Mouse (Mus musculus): Measurements from ENCODE around the gene Ptpn1.

DNA sequence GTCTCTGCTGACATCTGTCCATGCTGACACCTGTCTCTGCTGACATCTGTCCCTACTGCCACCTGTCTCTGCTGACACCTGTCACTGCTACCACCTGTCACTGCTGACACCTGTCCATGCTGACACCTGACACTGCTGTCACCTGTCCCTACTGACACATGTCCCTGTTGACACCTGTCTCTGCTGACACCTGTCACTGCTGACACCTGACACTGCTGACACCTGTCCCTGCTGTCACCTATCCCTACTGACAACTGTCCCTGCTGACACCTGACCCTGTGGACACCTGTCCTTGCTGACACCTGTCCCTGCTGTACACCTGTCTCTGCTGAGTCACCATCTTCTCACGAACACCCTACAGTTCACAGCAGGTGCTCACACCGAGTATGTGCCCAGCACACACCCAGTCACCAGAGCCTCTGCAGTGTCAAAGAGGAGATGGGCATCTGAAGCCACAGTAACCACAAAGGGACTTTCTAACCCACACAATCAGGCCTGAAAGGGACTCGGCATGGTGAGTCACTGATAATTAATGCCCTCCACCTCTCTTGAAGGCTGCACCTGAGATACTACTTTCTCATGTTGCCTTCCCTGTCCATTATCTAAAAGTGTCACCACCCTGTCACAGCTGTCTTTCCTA, 92.0 kb downstream of the Ptpn1 start:
- no peak for TF ChIP-seq CTCF (IDR thresholded peaks at IDR 0.05; ENCODE audit: low read depth, low read length)
- no peak for TF ChIP-seq POLR2A (IDR thresholded peaks at IDR 0.05; ENCODE audit: extremely low read depth, insufficient read depth, low read length)

All from liver, adult 2 months (tissue).